Mouse (Mus musculus): Measurements from ENCODE around the gene Olfr341. TPM values are rescaled to one million over a fixed set of nuclear protein-coding genes. Genes with fewer than 3 reads are reported as not detected.

Olfr341 gene
- under 1 TPM in 1 of 2 experiments, not detected in 1; 0.07 TPM for polyA plus RNA-seq (2017; shearing (Covaris generic))

- no peak for ATAC-seq
Measured at GRCm38 (mm10) chr2:36482368-36482767, at the start of gene Olfr341. TSS of gene Olfr341 (minus strand) at chr2:36482468.

GRCm38 (mm10) chr2:36524698-36525097 is 42.4 kb upstream of the Olfr341 start, which contains the start of gene Olfr342:
TSS of gene Olfr342 (plus strand) at chr2:36524998.
- ATAC-seq: no peak

- ATAC-seq: no peak
Measured at GRCm38 (mm10) chr2:36473634-36474033, 8.6 kb downstream of the Olfr341 start.

- ATAC-seq: no peak
Measured at GRCm38 (mm10) chr2:36452287-36452686, 30.0 kb downstream of the Olfr341 start, which contains the start of gene Olfr340. TSS of gene Olfr340 (plus strand) at chr2:36452587.

Other genes with a start within 250 kb of the Olfr341 start
- under 1 TPM in 1 of 2 experiments, not detected in 1; 0.08 TPM for gene Olfr338, start 108.9 kb downstream of the Olfr341 start, polyA plus RNA-seq (2017; shearing (Covaris generic))
- gene Olfr339, start 63.5 kb downstream of the Olfr341 start, polyA plus RNA-seq (2017; shearing (Covaris generic)): not detected
- gene Olfr340, start 29.9 kb downstream of the Olfr341 start, polyA plus RNA-seq (2017; shearing (Covaris generic)): not detected
- not detected for gene Olfr342, start 42.5 kb upstream of the Olfr341 start, polyA plus RNA-seq (2017; shearing (Covaris generic))
- gene Olfr344, start 84.2 kb upstream of the Olfr341 start, polyA plus RNA-seq (2017; shearing (Covaris generic)): not detected
- not detected for gene Olfr345, start 157.6 kb upstream of the Olfr341 start, polyA plus RNA-seq (2017; shearing (Covaris generic))
- gene Olfr346, start 203.3 kb upstream of the Olfr341 start, polyA plus RNA-seq (2017; shearing (Covaris generic)): under 1 TPM in 1 of 2 experiments, not detected in 1; 0.29 TPM
- not detected for gene Olfr347, start 249.4 kb upstream of the Olfr341 start, polyA plus RNA-seq (2017; shearing (Covaris generic))